Mouse (Mus musculus) stomach, postnatal 0 days (tissue): ENCODE results near the gene Gtf2ird1. TPM values are rescaled to one million over a fixed set of nuclear protein-coding genes. Genes with fewer than 3 reads are reported as not detected.
"Not testable (repeated sequence)": the region's sequence is repeated elsewhere in the genome, so short reads cannot be mapped to it uniquely, and the experiment has no call there.

Experiments used
- ATAC-seq: fragments of 200-750 bp; cut with Nextera tagmentation; 2 replicates; pipeline ENCODE4 v1.8.0; 2017; ENCODE audit not compliant: low FRiP score, low TSS enrichment
- DNase-seq: peaks from one replicate; pipeline ENCODE4 v3.0.0-alpha.2; 2016; ENCODE audit warnings: low spot score
- H3K27ac ChIP-seq: fragments of 300-500 bp; sonication (generic); replicated peaks from 2 replicates; pipeline ENCODE4 v1.5.1; 2014; ENCODE audit warnings: mild to moderate bottlenecking, control low read depth
- H3K27me3 ChIP-seq: fragments of 300-500 bp; sonication (generic); 2 replicates; pipeline ENCODE4 v1.6.1; 2014; ENCODE audit warnings: low read length; ENCODE audit not compliant: control insufficient read depth, insufficient read depth
- H3K36me3 ChIP-seq: fragments of 300-500 bp; sonication (generic); 2 replicates; pipeline ENCODE4 v1.6.1; 2014; ENCODE audit warnings: low read length, mixed read lengths; ENCODE audit not compliant: control insufficient read depth, insufficient read depth
- H3K4me1 ChIP-seq: fragments of 300-500 bp; sonication (generic); replicated peaks from 2 replicates; pipeline ENCODE4 v1.6.1; 2014; ENCODE audit warnings: antibody characterized with exemption; ENCODE audit not compliant: control insufficient read depth, insufficient read depth
- H3K4me2 ChIP-seq: fragments of 300-500 bp; sonication (generic); replicated peaks from 2 replicates; pipeline ENCODE4 v1.6.1; 2014; ENCODE audit warnings: low read depth, mild to moderate bottlenecking, control low read depth, moderate library complexity
- H3K4me3 ChIP-seq: fragments of 300-500 bp; sonication (generic); 2 replicates; pipeline ENCODE4 v1.5.1; 2014; ENCODE audit warnings: low read depth, low read length, control low read depth
- H3K9ac ChIP-seq: fragments of 300-500 bp; sonication (generic); 2 replicates; pipeline ENCODE4 v1.6.1; 2014; ENCODE audit warnings: mild to moderate bottlenecking, low read length, control low read depth, mixed read lengths
- H3K9me3 ChIP-seq: fragments of 300-500 bp; sonication (generic); 2 replicates; pipeline ENCODE4 v1.6.1; 2016; ENCODE audit warnings: low read length; ENCODE audit not compliant: control insufficient read depth
- CTCF ChIP-seq: IDR thresholded peaks from 2 replicates; pipeline ENCODE4 v1.5.1; 2016; ENCODE audit warnings: antibody characterized with exemption, low read depth, mild to moderate bottlenecking, moderate library complexity
- EP300 ChIP-seq: optimal IDR thresholded peaks from 2 replicates; pipeline ENCODE3; 2016; ENCODE audit warnings: antibody characterized with exemption
- WGBS: fragments of 180-500 bp; shearing (Covaris S2); extraction: QIAGEN DNeasy Blood & Tissue Kit; methylation state at CpG from one replicate; pipeline ENCODE4 v1.1.7; 2014; 5-methylcytosine and 5-hydroxymethylcytosine counted together
- polyA plus RNA-seq: library from polyadenylated mRNA; unstranded; fragments of >200 nt; fragmentation: Nextera tagmentation; extraction: Ambion mirVana; gene quantifications from 2 replicates; pipeline ENCODE4 v1.2.1, GENCODE M21; 2015

The Gtf2ird1 gene
- polyA plus RNA-seq, 1 experiment from 2014 or later: 42.4 TPM

GRCm38 (mm10) chr5:134457371-134457770, 855 bp upstream of the Gtf2ird1 start:
- no peaks in the 10 kb centered on the region for H3K4me1 ChIP-seq
- H3K4me3 ChIP-seq: no peak overlapping the region
- DNase-seq (no peak), ATAC-seq (no peak)
- no peaks in the 10 kb centered on the region for H3K9me3 ChIP-seq
- H3K4me2 ChIP-seq: no peak overlapping the region
- 89% methylated on average over 2 of the region's 2 CpGs for WGBS
- H3K27ac ChIP-seq: peak overlapping the region; percentile 86; the same call in 1 of the 2 replicates
- no peak overlapping the region for H3K9ac ChIP-seq
- TF ChIP-seq EP300 (no peak), CTCF (no peak)
- H3K36me3 ChIP-seq: no peaks in the 10 kb centered on the region
- no peaks in the 10 kb centered on the region for H3K27me3 ChIP-seq

GRCm38 (mm10) chr5:134455914-134456423, 547 bp downstream of the Gtf2ird1 start:
- no peak for TF ChIP-seq EP300
- TF ChIP-seq CTCF: 0 out of 2 replicates have a peak, but pooled peaks have one; percentile 10
- no peaks in the 10 kb centered on the region for H3K36me3 ChIP-seq
- H3K9me3 ChIP-seq: no peaks in the 10 kb centered on the region
- DNase-seq: peak; percentile 73
- no peaks in the 10 kb centered on the region for H3K4me1 ChIP-seq
- peak overlapping the region; percentile 75 for H3K4me3 ChIP-seq
- H3K9ac ChIP-seq: peak overlapping the region; percentile 89
- H3K27ac ChIP-seq: peak overlapping the region; percentile 86
- 0% methylated on average over 16 of the region's 17 CpGs for WGBS
- H3K27me3 ChIP-seq: no peaks in the 10 kb centered on the region
- ATAC-seq: peak; percentile 39
- H3K4me2 ChIP-seq: peak overlapping the region; percentile 92

- DNase-seq: peak; percentile 54
Observed at GRCm38 (mm10) chr5:134455186-134455895, 1.2 kb downstream of the Gtf2ird1 start.

GRCm38 (mm10) chr5:134454421-134454820, 2.1 kb downstream of the Gtf2ird1 start:
- H3K4me3 ChIP-seq: peak overlapping the region; percentile 75
- peak overlapping the region; percentile 92 for H3K4me2 ChIP-seq
- H3K36me3 ChIP-seq: 0 out of 2 replicates have a peak, but pooled peaks cover 2% of the 10 kb centered on the region
- no peak for DNase-seq
- no peaks in the 10 kb centered on the region for H3K4me1 ChIP-seq
- ATAC-seq: 0 out of 2 replicates have a peak, but pooled peaks have one; percentile 13
- WGBS: 17% methylated on average over 9 of the region's 9 CpGs
- peak overlapping the region; percentile 86 for H3K27ac ChIP-seq
- H3K9me3 ChIP-seq: no peaks in the 10 kb centered on the region
- TF ChIP-seq EP300 (no peak), CTCF (no peak)
- H3K9ac ChIP-seq: peak overlapping the region; percentile 89
- no peaks in the 10 kb centered on the region for H3K27me3 ChIP-seq

More at GRCm38 (mm10) chr5:134455186-134455895, 1.2 kb downstream of the Gtf2ird1 start:
- H3K36me3 ChIP-seq: no peaks in the 10 kb centered on the region
- TF ChIP-seq CTCF (no peak), EP300 (no peak)
- peak overlapping the region; percentile 75 for H3K4me3 ChIP-seq
- WGBS: 1% methylated on average over 21 of the region's 21 CpGs
- H3K27ac ChIP-seq: peak overlapping the region; percentile 86
- no peaks in the 10 kb centered on the region for H3K9me3 ChIP-seq
- peak overlapping the region; percentile 92 for H3K4me2 ChIP-seq
- H3K27me3 ChIP-seq: no peaks in the 10 kb centered on the region
- H3K4me1 ChIP-seq: no peaks in the 10 kb centered on the region
- ATAC-seq: peak; percentile 24; the same call in 1 of the 2 replicates
- H3K9ac ChIP-seq: peak overlapping the region; percentile 89

GRCm38 (mm10) chr5:134453577-134453976, 2.9 kb downstream of the Gtf2ird1 start:
- H3K4me3 ChIP-seq: no peak overlapping the region
- no peak overlapping the region for H3K27ac ChIP-seq
- 3% methylated on average over 1 of the region's 1 CpGs for WGBS
- DNase-seq: no peak
- ATAC-seq: no peak
- no peaks in the 10 kb centered on the region for H3K4me1 ChIP-seq
- no peaks in the 10 kb centered on the region for H3K9me3 ChIP-seq
- TF ChIP-seq EP300: no peak
- TF ChIP-seq CTCF: no peak
- 0 out of 2 replicates have a peak, but pooled peaks cover 2% of the 10 kb centered on the region for H3K36me3 ChIP-seq
- H3K4me2 ChIP-seq: no peak overlapping the region
- no peaks in the 10 kb centered on the region for H3K27me3 ChIP-seq
- H3K9ac ChIP-seq: no peak overlapping the region

- not testable (repeated sequence) for H3K4me3 ChIP-seq, DNase-seq, H3K4me2 ChIP-seq, H3K9me3 ChIP-seq, H3K27me3 ChIP-seq, H3K9ac ChIP-seq, ATAC-seq, H3K4me1 ChIP-seq, H3K36me3 ChIP-seq, H3K27ac ChIP-seq
- WGBS: 88% methylated on average over 4 of the region's 4 CpGs
Observed at GRCm38 (mm10) chr5:134446755-134447154, 9.8 kb downstream of the Gtf2ird1 start.
